Comparison of ENCODE assay signal across 20 mouse cellular contexts in the genomic region with DNA sequence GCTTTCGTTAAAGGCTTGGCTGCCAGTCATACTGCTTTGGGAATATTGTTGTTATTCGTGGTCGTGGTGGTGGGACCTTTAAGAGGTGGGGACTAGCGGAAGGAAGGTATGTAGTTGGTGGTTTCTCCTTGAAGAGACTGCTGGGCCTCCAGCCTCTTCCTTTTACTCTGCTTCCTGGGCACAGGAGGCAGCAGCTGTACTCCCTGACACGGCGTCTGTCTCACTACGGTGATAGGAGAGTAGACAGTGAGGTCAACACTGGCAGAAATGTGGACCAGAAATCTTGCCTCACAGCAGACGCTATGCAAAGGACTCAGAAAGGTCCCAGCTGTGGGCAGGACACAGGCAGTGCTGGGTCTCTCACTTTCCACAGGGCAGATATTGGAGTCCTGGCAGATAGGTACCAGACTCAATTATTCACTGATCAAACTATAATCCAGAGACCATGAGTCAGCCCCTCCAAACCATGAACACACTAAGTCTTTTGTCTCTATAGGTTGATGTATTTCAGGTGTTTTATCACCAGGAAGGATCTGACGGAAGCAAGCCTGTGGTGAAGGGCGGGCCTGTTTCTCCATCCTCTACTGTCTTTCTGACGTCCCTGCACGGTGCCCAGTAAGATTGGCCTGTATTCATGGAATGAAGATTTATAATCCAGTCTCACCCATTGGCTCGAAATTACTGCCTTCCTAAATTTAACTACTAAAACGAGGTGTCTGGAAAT.
DNase-seq lines count a peak whose midpoint lies in the region; ATAC-seq and TF ChIP-seq lines count a peak whose summit lies in the region.
"Had no signal": no experiment of that assay in that cellular context is flagged by ENCODE, and none has a peak within 500 bp of the region (broad histone marks: within the 10 kb centered on the region; RNA-seq: fewer than 3 reads in every experiment).

No protein-coding gene starts in this region.

- H3K4me3 ChIP-seq in heart, postnatal 0 days (ENCODE audit: low read depth, low read length): no peak overlapping the region
- H3K4me3 ChIP-seq: embryonic facial prominence, embryonic 10.5 days; limb, embryonic 15.5 days; midbrain, embryonic 13.5 days; neural tube, embryonic 12.5 days; stomach, embryonic 15.5 days had no signal

- TF ChIP-seq EP300 in heart, postnatal 0 days (IDR thresholded peaks at IDR 0.05; ENCODE audit: low read depth): no peak

- H3K36me3 ChIP-seq in heart, postnatal 0 days (replicated peaks; ENCODE audit: control insufficient read depth, insufficient read depth, low read length): no peaks in the 10 kb centered on the region
- H3K36me3 ChIP-seq: embryonic facial prominence, embryonic 10.5 days; limb, embryonic 15.5 days; midbrain, embryonic 13.5 days; neural tube, embryonic 12.5 days; stomach, embryonic 15.5 days had no signal

- no peak for ATAC-seq in heart, postnatal 0 days (ENCODE audit: insufficient read depth, low read depth)
- peak; percentile 62 for ATAC-seq in common myeloid progenitor, adult 5-6 weeks (replicated peaks; ENCODE audit: low read depth, poor library complexity, severe bottlenecking)
- ATAC-seq in monocyte, adult 5-6 weeks (replicated peaks; ENCODE audit: insufficient number of reproducible peaks, low FRiP score, low TSS enrichment, poor library complexity, severe bottlenecking): 0 out of 2 replicates have a peak, but pooled peaks have one; percentile 21
- ATAC-seq: intestine, embryonic 16.5 days; liver, postnatal 0 days; midbrain, embryonic 13.5 days had no signal

- 0 out of 2 replicates have a peak, but pooled peaks cover 10% of the 10 kb centered on the region for H3K9me3 ChIP-seq in heart, postnatal 0 days (replicated peaks; ENCODE audit: control insufficient read depth, low read length)
- H3K9me3 ChIP-seq: limb, embryonic 15.5 days; midbrain, embryonic 13.5 days; stomach, embryonic 15.5 days had no signal

- H3K4me1 ChIP-seq in heart, postnatal 0 days (ENCODE audit: control insufficient read depth, insufficient read depth): peaks cover 18% of the 10 kb centered on the region; the same call in 1 of the 2 replicates
- H3K4me1 ChIP-seq: midbrain, embryonic 13.5 days; neural tube, embryonic 12.5 days; stomach, embryonic 15.5 days had no signal

- H3K9ac ChIP-seq in heart, postnatal 0 days (replicated peaks; ENCODE audit: low read depth, low read length): no peak overlapping the region
- H3K9ac ChIP-seq: limb, embryonic 15.5 days; liver, postnatal 0 days; midbrain, embryonic 13.5 days; neural tube, embryonic 12.5 days; stomach, embryonic 15.5 days had no signal

- intact Hi-C loops in heart, postnatal 25 days (cut with DNase I): no loop called here
- intact Hi-C loops in left cerebral cortex, postnatal 4 days (cut with DNase I): no loop called here

- H3K27me3 ChIP-seq in heart, postnatal 0 days (ENCODE audit: control insufficient read depth, insufficient read depth, low read length): no peaks in the 10 kb centered on the region
- H3K27me3 ChIP-seq: limb, embryonic 15.5 days; midbrain, embryonic 13.5 days; neural tube, embryonic 12.5 days; stomach, embryonic 15.5 days had no signal

- 57% methylated on average over 14 of the region's 14 CpGs for WGBS in heart, postnatal 0 days

- H3K4me2 ChIP-seq in heart, postnatal 0 days (ENCODE audit: low read depth, low read length): no peak overlapping the region
- H3K4me2 ChIP-seq: limb, embryonic 15.5 days; midbrain, embryonic 13.5 days; neural tube, embryonic 12.5 days; stomach, embryonic 15.5 days had no signal

- H3K27ac ChIP-seq in heart, postnatal 0 days (ENCODE audit: low read depth): peak overlapping the region; percentile 5; the same call in 1 of the 2 replicates
- H3K27ac ChIP-seq: embryonic facial prominence, embryonic 10.5 days; kidney, postnatal 0 days; limb, embryonic 15.5 days; midbrain, embryonic 13.5 days; neural tube, embryonic 12.5 days; stomach, embryonic 15.5 days had no signal

- DNase-seq in heart, postnatal 0 days (ENCODE audit: low spot score): no peak
- DNase-seq in heart, postnatal 25 days (ENCODE audit: low spot score): no peak
- DNase-seq in thymus, postnatal 36 days: peak; percentile 38 to 54
- no peak for DNase-seq in urinary bladder, adult 2 months (ENCODE audit: low spot score)
- no peak for DNase-seq in cerebellum, postnatal 10 days
- DNase-seq in left cerebral cortex, postnatal 4 days: no peak
- DNase-seq: adrenal gland, postnatal 14 days; cerebellum, adult 9-10 months; heart, postnatal 4 days; layer of hippocampus, adult 9-11 months; liver, postnatal 0 days had no signal

- no peak for TF ChIP-seq CTCF in heart, postnatal 0 days (IDR thresholded peaks at IDR 0.05; ENCODE audit: low read depth)

Comparison
In these comparisons a context has a peak if more than half of its experiments do, and no peak if none do; other contexts are left out.
1. DNase-seq: peak in thymus, postnatal 36 days (2 of 2); none in heart, postnatal 0 days (single experiment), heart, postnatal 25 days (single experiment), urinary bladder, adult 2 months (single experiment), cerebellum, postnatal 10 days (0 of 2) and left cerebral cortex, postnatal 4 days (single experiment).